8 mouse cellular contexts compared by ENCODE assay signal in the genomic region with DNA sequence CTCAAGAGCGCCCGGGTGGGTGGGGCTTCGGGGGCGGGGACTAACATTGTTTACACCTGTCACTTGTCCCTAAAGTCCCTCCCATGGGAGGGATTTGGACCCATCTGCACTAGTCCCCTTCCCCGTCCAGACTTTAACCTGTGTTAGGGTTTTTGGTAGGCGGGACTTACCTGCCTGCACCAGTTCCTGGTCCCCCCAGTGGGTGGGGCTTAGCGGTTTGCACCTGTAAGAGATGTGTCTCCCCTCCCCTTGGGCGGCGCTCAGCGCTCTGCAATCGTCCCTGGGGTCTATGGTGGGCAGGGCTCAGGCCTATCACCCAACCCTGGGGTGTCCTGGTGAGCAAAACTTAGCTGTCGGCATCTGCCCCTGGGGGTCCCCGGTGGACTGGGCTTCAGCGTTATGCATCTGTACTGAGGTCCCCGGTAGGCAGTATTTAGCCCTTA. TPM values are rescaled to one million over a fixed set of nuclear protein-coding genes. Genes with fewer than 3 reads are reported as not detected.
DNase-seq lines count a peak whose midpoint lies in the region; ATAC-seq and TF ChIP-seq lines count a peak whose summit lies in the region.

No protein-coding gene starts in this region.

- TF ChIP-seq CTCF in kidney, postnatal 0 days (IDR thresholded peaks at IDR 0.05; ENCODE audit: low read depth) = no peak

- H3K4me2 ChIP-seq in kidney, postnatal 0 days (ENCODE audit: low read length) = peak overlapping the region; percentile 93
- H3K4me2 ChIP-seq in midbrain, embryonic 13.5 days (replicated peaks) = peak overlapping the region; percentile 99

- H3K36me3 ChIP-seq in forebrain, embryonic 10.5 days (replicated peaks) = peaks cover 43% of the 10 kb centered on the region
- H3K36me3 ChIP-seq in kidney, postnatal 0 days (ENCODE audit: insufficient read depth, low read length) = 0 out of 2 replicates have a peak, but pooled peaks cover 5% of the 10 kb centered on the region
- peaks cover 29% of the 10 kb centered on the region for H3K36me3 ChIP-seq in midbrain, embryonic 13.5 days

- peak; percentile 58 to 68 for DNase-seq in cerebellum, postnatal 10 days
- no peak for DNase-seq in cerebellum, adult 8-10 months
- DNase-seq in CD4-positive, CD25-positive, alpha-beta regulatory T cell, adult 2 months (ENCODE audit: low read depth, low spot score) = peak; percentile 50
- no peak for DNase-seq in forebrain, embryonic 10.5 days (ENCODE audit: extremely low spot score, low spot score)
- DNase-seq in kidney, postnatal 0 days (ENCODE audit: low spot score) = no peak
- no peak for DNase-seq in urinary bladder, postnatal 14 days (ENCODE audit: low spot score)
- DNase-seq in spleen, postnatal 14 days (ENCODE audit: low spot score in 2 of 2) = no peak

- ATAC-seq in kidney, postnatal 0 days (replicated peaks; ENCODE audit: low FRiP score, low read depth) = peak; percentile 81
- peak; percentile 64 for ATAC-seq in midbrain, embryonic 13.5 days

- peak overlapping the region; percentile 87 for H3K4me3 ChIP-seq in forebrain, embryonic 10.5 days
- H3K4me3 ChIP-seq in kidney, postnatal 0 days (replicated peaks; ENCODE audit: low read depth, low read length) = peak overlapping the region; percentile 87
- peak overlapping the region; percentile 91 for H3K4me3 ChIP-seq in midbrain, embryonic 13.5 days (replicated peaks)

- H3K27me3 ChIP-seq in forebrain, embryonic 10.5 days (ENCODE audit: poor library complexity, severe bottlenecking) = peaks cover 15% of the 10 kb centered on the region
- H3K27me3 ChIP-seq in kidney, postnatal 0 days (ENCODE audit: insufficient read depth, low read length) = no peaks in the 10 kb centered on the region
- no peaks in the 10 kb centered on the region for H3K27me3 ChIP-seq in midbrain, embryonic 13.5 days

- peak overlapping the region; percentile 72 for H3K9ac ChIP-seq in kidney, postnatal 0 days (ENCODE audit: low read depth, low read length)
- H3K9ac ChIP-seq in midbrain, embryonic 13.5 days (replicated peaks) = peak overlapping the region; percentile 91

- WGBS in forebrain, embryonic 10.5 days = 3% methylated on average over 15 of the region's 15 CpGs
- 2% methylated on average over 15 of the region's 15 CpGs for WGBS in kidney, postnatal 0 days
- WGBS in midbrain, embryonic 13.5 days = 2% methylated on average over 15 of the region's 15 CpGs

- peaks cover 39% of the 10 kb centered on the region for H3K4me1 ChIP-seq in forebrain, embryonic 10.5 days
- 0 out of 2 replicates have a peak, but pooled peaks cover 11% of the 10 kb centered on the region for H3K4me1 ChIP-seq in kidney, postnatal 0 days (replicated peaks; ENCODE audit: insufficient read depth, low read length)
- peaks cover 33% of the 10 kb centered on the region for H3K4me1 ChIP-seq in midbrain, embryonic 13.5 days (replicated peaks)

- H3K9me3 ChIP-seq in forebrain, embryonic 10.5 days = no peaks in the 10 kb centered on the region
- H3K9me3 ChIP-seq in kidney, postnatal 0 days (replicated peaks; ENCODE audit: low read length) = no peaks in the 10 kb centered on the region
- H3K9me3 ChIP-seq in midbrain, embryonic 13.5 days = no peaks in the 10 kb centered on the region

- peak overlapping the region; percentile 92 for H3K27ac ChIP-seq in forebrain, embryonic 10.5 days
- peak overlapping the region; percentile 80 for H3K27ac ChIP-seq in kidney, postnatal 0 days
- H3K27ac ChIP-seq in midbrain, embryonic 13.5 days = peak overlapping the region; percentile 82; the same call in 1 of the 2 replicates

RNA-seq across cellular contexts. Expression of a gene that starts 0.7 kb away (rescaled TPM):
- 85.6 and 89.5 TPM in 2 replicates for polyA plus RNA-seq in forebrain, embryonic 10.5 days (2016; fragmentation: Nextera tagmentation; extraction: Ambion mirVana)
- 21.9 and 26.0 TPM in 2 replicates for polyA plus RNA-seq in kidney, postnatal 0 days (2015; fragmentation: Nextera tagmentation; extraction: Ambion mirVana)
- 46.9 and 48.2 TPM in 2 replicates for polyA plus RNA-seq in midbrain, embryonic 13.5 days (2015; fragmentation: Nextera tagmentation; extraction: Ambion mirVana)

RNA-seq across cellular contexts. Expression of a gene that starts 12.5 kb away (rescaled TPM):
- polyA plus RNA-seq in forebrain, embryonic 10.5 days (2016; fragmentation: Nextera tagmentation; extraction: Ambion mirVana) = 5.9 and 6.3 TPM in 2 replicates
- 17.4 and 20.8 TPM in 2 replicates for polyA plus RNA-seq in kidney, postnatal 0 days (2015; fragmentation: Nextera tagmentation; extraction: Ambion mirVana)
- polyA plus RNA-seq in midbrain, embryonic 13.5 days (2015; fragmentation: Nextera tagmentation; extraction: Ambion mirVana) = 4.0 and 4.9 TPM in 2 replicates

RNA-seq across cellular contexts. Expression of a gene that starts 16.6 kb away (rescaled TPM):
- polyA plus RNA-seq in forebrain, embryonic 10.5 days (2016; fragmentation: Nextera tagmentation; extraction: Ambion mirVana) = 395 and 401 TPM in 2 replicates
- polyA plus RNA-seq in kidney, postnatal 0 days (2015; fragmentation: Nextera tagmentation; extraction: Ambion mirVana) = 434 and 437 TPM in 2 replicates
- polyA plus RNA-seq in midbrain, embryonic 13.5 days (2015; fragmentation: Nextera tagmentation; extraction: Ambion mirVana) = 331 TPM in 2 replicates

RNA-seq across cellular contexts. Expression of a gene that starts 45.7 kb away (rescaled TPM):
- 0.05 TPM in 1 of 2 replicates, not detected in the other for polyA plus RNA-seq in forebrain, embryonic 10.5 days (2016; fragmentation: Nextera tagmentation; extraction: Ambion mirVana)
- polyA plus RNA-seq in kidney, postnatal 0 days (2015; fragmentation: Nextera tagmentation; extraction: Ambion mirVana) = 0.04 TPM in 1 of 2 replicates, not detected in the other
- polyA plus RNA-seq in midbrain, embryonic 13.5 days (2015; fragmentation: Nextera tagmentation; extraction: Ambion mirVana) = 0.15 and 0.31 TPM in 2 replicates

Comparison
In these comparisons a context has a peak if more than half of its experiments do, and no peak if none do; other contexts are left out.
1. DNase-seq: peak in cerebellum, postnatal 10 days (2 of 2) and CD4-positive, CD25-positive, alpha-beta regulatory T cell, adult 2 months (single experiment); none in cerebellum, adult 8-10 months (single experiment), forebrain, embryonic 10.5 days (single experiment), kidney, postnatal 0 days (single experiment), urinary bladder, postnatal 14 days (single experiment) and spleen, postnatal 14 days (0 of 2).
2. Peak in every context shown above with its lines, with median percentiles within 50 percentile points of each other: H3K27ac ChIP-seq and H3K4me3 ChIP-seq.